Mouse (Mus musculus): ENCODE measurements at regions not wholly inside any gene's neighbourhood (a gene's known extent, or its start where the extent isn't known, plus 50 kb on each side); places are given as distances from the start of the nearest gene placed in this dataset.

DNA sequence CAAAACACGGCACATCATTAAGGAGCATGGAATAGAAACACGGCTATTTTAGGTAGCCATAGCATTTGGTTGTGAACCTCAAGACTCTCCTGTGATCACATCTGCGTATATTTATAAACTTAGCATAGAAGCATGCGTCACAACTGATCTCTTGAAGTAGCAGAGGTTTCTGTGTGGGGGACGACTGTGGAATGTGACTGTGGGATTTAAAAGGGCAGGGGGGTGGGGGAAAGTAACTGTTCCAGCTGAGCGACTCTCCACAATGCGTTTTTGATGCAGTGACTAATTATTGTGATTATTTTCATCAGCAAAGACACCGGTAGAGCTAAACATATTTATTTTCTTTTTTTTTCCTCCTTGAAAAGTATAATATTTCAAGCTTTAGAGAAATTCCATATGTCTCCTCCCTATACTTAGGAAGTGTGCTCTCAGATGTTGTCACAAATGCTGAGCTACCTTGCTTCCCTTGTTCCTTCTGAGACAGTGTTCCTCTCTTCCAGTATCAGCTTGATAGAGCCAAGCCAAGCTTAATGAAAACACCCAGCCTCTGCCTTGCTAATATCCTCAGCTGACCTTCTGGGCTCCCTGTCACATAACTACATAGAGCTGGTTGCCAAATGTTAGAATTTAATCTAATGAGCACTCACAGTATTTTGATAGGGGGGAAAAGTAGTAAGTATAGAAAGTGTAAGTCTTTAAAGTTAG lies 75.0 kb upstream of the Magi3 start:
- TF ChIP-seq POLR2A (IDR thresholded peaks at IDR 0.05; ENCODE audit: control insufficient read depth in 1 of 2, insufficient read depth in 1 of 2, low read depth in 1 of 2, low read length in 2 of 2, poor library complexity in 1 of 2) (no peak), CTCF (IDR thresholded peaks at IDR 0.05 in 2 of 3, conservative IDR thresholded peaks at IDR 0.05 in 1 of 3; ENCODE audit: control insufficient read depth in 1 of 3, insufficient read depth in 1 of 3, low read depth in 2 of 3, low read length in 3 of 3, poor library complexity in 1 of 3, severe bottlenecking in 1 of 3) (no peak), TAL1 (IDR thresholded peaks at IDR 0.05; ENCODE audit: low read length) (no peak)

Measured in MEL (cell line).